Mouse (Mus musculus) hindbrain, embryonic 14.5 days (tissue): ENCODE results near the gene Ugt2b34. TPM values are rescaled to one million over a fixed set of nuclear protein-coding genes. Genes with fewer than 3 reads are reported as not detected.

Experiments used
- ATAC-seq: fragments of 200-750 bp; cut with Nextera tagmentation; 2 replicates; pipeline ENCODE4 v1.8.0; 2017; ENCODE audit warnings: moderate number of reproducible peaks, mild to moderate bottlenecking, moderate TSS enrichment, moderate library complexity; ENCODE audit not compliant: low FRiP score
- DNase-seq: peaks from one replicate; pipeline ENCODE4 v3.0.0-alpha.2; 2015; ENCODE audit warnings: low spot score
- H3K27ac ChIP-seq: fragments of 300-500 bp; sonication (generic); 2 replicates; pipeline ENCODE4 v1.5.1; 2014; ENCODE audit warnings: mild to moderate bottlenecking, moderate library complexity
- H3K27me3 ChIP-seq: fragments of 300-500 bp; sonication (generic); 2 replicates; pipeline ENCODE4 v1.6.1; 2014; ENCODE audit warnings: mild to moderate bottlenecking, low read length, mixed read lengths; ENCODE audit not compliant: control insufficient read depth, insufficient read depth
- H3K36me3 ChIP-seq: fragments of 300-500 bp; sonication (generic); replicated peaks from 2 replicates; pipeline ENCODE4 v1.6.1; 2014; ENCODE audit not compliant: control insufficient read depth, insufficient read depth
- H3K4me1 ChIP-seq: fragments of 300-500 bp; sonication (generic); replicated peaks from 2 replicates; pipeline ENCODE4 v1.6.1; 2014; ENCODE audit warnings: antibody characterized with exemption, low read length, mixed read lengths; ENCODE audit not compliant: control insufficient read depth, insufficient read depth
- H3K4me2 ChIP-seq: fragments of 300-500 bp; sonication (generic); replicated peaks from 2 replicates; pipeline ENCODE4 v1.6.1; 2014; ENCODE audit warnings: mild to moderate bottlenecking, moderate library complexity
- H3K4me3 ChIP-seq: fragments of 300-500 bp; sonication (generic); replicated peaks from 2 replicates; pipeline ENCODE4 v1.5.1; 2014; ENCODE audit warnings: mild to moderate bottlenecking, low read length
- H3K9ac ChIP-seq: fragments of 300-500 bp; sonication (generic); 2 replicates; pipeline ENCODE4 v1.6.1; 2014
- H3K9me3 ChIP-seq: fragments of 300-500 bp; sonication (generic); 2 replicates; pipeline ENCODE4 v1.6.1; 2016; ENCODE audit warnings: low read length; ENCODE audit not compliant: control insufficient read depth
- WGBS: fragments of 180-500 bp; shearing (Covaris S2); extraction: QIAGEN DNeasy Blood & Tissue Kit; methylation state at CpG from one replicate; pipeline ENCODE4 v1.1.7; 2014; 5-methylcytosine and 5-hydroxymethylcytosine counted together
- polyA plus RNA-seq: library from polyadenylated mRNA; unstranded; fragments of >200 nt; fragmentation: Nextera tagmentation; extraction: Ambion mirVana; gene quantifications from 2 replicates; pipeline ENCODE4 v1.2.1, GENCODE M21; 2014

Gene Ugt2b34
- polyA plus RNA-seq: not detected in 2 replicates

GRCm38 (mm10) chr5:86906758-86907157 lies at the start of gene Ugt2b34:
Ugt2b34 (minus strand) TSS chr5:86906937.
- no peaks in the 10 kb centered on the region for H3K9me3 ChIP-seq
- no peak for DNase-seq
- no peaks in the 10 kb centered on the region for H3K36me3 ChIP-seq
- H3K4me2 ChIP-seq: no peak within 1 kb of the TSS
- no peak for ATAC-seq
- WGBS: 73% methylated on average over 1 of the region's 1 CpGs
- H3K9ac ChIP-seq: no peak within 1 kb of the TSS
- H3K27me3 ChIP-seq: no peaks in the 10 kb centered on the region
- H3K4me1 ChIP-seq: no peaks in the 10 kb centered on the region
- no peak within 1 kb of the TSS for H3K4me3 ChIP-seq
- H3K27ac ChIP-seq: no peak within 1 kb of the TSS

- ATAC-seq: no peak
Observed at GRCm38 (mm10) chr5:86942111-86942510, 35.4 kb upstream of the Ugt2b34 start.

GRCm38 (mm10) chr5:86926426-86926825 lies 19.7 kb upstream of the Ugt2b34 start, which contains the start of gene Ugt2b1:
Ugt2b1 (minus strand) TSS chr5:86926530.
- no peak within 1 kb of the TSS for H3K9ac ChIP-seq
- H3K27ac ChIP-seq: no peak within 1 kb of the TSS
- no peak within 1 kb of the TSS for H3K4me3 ChIP-seq
- WGBS: 81% methylated on average over 2 of the region's 2 CpGs
- ATAC-seq (no peak), DNase-seq (no peak)
- H3K36me3 ChIP-seq: no peaks in the 10 kb centered on the region
- no peaks in the 10 kb centered on the region for H3K4me1 ChIP-seq
- no peaks in the 10 kb centered on the region for H3K9me3 ChIP-seq
- H3K4me2 ChIP-seq: no peak within 1 kb of the TSS
- no peaks in the 10 kb centered on the region for H3K27me3 ChIP-seq

More at GRCm38 (mm10) chr5:86942111-86942510, 35.4 kb upstream of the Ugt2b34 start:
- H3K36me3 ChIP-seq: no peaks in the 10 kb centered on the region
- no peak overlapping the region for H3K4me2 ChIP-seq
- no peak overlapping the region for H3K27ac ChIP-seq
- H3K9ac ChIP-seq: no peak overlapping the region
- WGBS: 90% methylated on average over 2 of the region's 2 CpGs
- no peaks in the 10 kb centered on the region for H3K4me1 ChIP-seq
- no peaks in the 10 kb centered on the region for H3K9me3 ChIP-seq
- H3K4me3 ChIP-seq: no peak overlapping the region
- H3K27me3 ChIP-seq: no peaks in the 10 kb centered on the region
- DNase-seq: no peak

GRCm38 (mm10) chr5:86920661-86921233 lies 14.0 kb upstream of the Ugt2b34 start:
- Histone ChIP-seq H3K27me3 (no peaks in the 10 kb centered on the region), H3K4me2 (no peak overlapping the region), H3K9me3 (no peaks in the 10 kb centered on the region), H3K4me1 (no peaks in the 10 kb centered on the region), H3K9ac (no peak overlapping the region), H3K27ac (no peak overlapping the region), H3K4me3 (no peak overlapping the region), H3K36me3 (no peaks in the 10 kb centered on the region)
- ATAC-seq: no peak
- DNase-seq: no peak
- WGBS: 78% methylated on average over 3 of the region's 3 CpGs

GRCm38 (mm10) chr5:86911357-86912099 lies 4.8 kb upstream of the Ugt2b34 start:
- H3K4me1 ChIP-seq: no peaks in the 10 kb centered on the region
- no peak overlapping the region for H3K4me2 ChIP-seq
- no peaks in the 10 kb centered on the region for H3K27me3 ChIP-seq
- no peak for ATAC-seq
- WGBS: 90% methylated on average over 3 of the region's 3 CpGs
- H3K4me3 ChIP-seq: no peak overlapping the region
- H3K9me3 ChIP-seq: no peaks in the 10 kb centered on the region
- no peak overlapping the region for H3K9ac ChIP-seq
- H3K27ac ChIP-seq: no peak overlapping the region
- no peak for DNase-seq
- no peaks in the 10 kb centered on the region for H3K36me3 ChIP-seq

- Histone ChIP-seq H3K4me2 (no peak overlapping the region), H3K4me3 (no peak overlapping the region), H3K4me1 (no peaks in the 10 kb centered on the region), H3K27ac (no peak overlapping the region), H3K27me3 (no peaks in the 10 kb centered on the region), H3K36me3 (no peaks in the 10 kb centered on the region), H3K9me3 (no peaks in the 10 kb centered on the region), H3K9ac (no peak overlapping the region)
- DNase-seq: no peak
- 71% methylated on average over 1 of the region's 1 CpGs for WGBS
- no peak for ATAC-seq
Observed at GRCm38 (mm10) chr5:86910770-86911169, 4.0 kb upstream of the Ugt2b34 start.

- no peak overlapping the region for H3K27ac ChIP-seq
- H3K4me3 ChIP-seq: no peak overlapping the region
- ATAC-seq: no peak
- H3K4me2 ChIP-seq: no peak overlapping the region
- no peaks in the 10 kb centered on the region for H3K4me1 ChIP-seq
- no peaks in the 10 kb centered on the region for H3K27me3 ChIP-seq
- H3K9me3 ChIP-seq: peaks cover 7% of the 10 kb centered on the region; the same call in 1 of the 2 replicates
- DNase-seq: no peak
- WGBS: 97% methylated on average over 1 of the region's 1 CpGs
- H3K9ac ChIP-seq: no peak overlapping the region
- H3K36me3 ChIP-seq: no peaks in the 10 kb centered on the region
Observed at GRCm38 (mm10) chr5:86889933-86890332, 16.8 kb downstream of the Ugt2b34 start.

- no peak overlapping the region for H3K4me3 ChIP-seq
- DNase-seq (no peak), ATAC-seq (no peak)
- no peak overlapping the region for H3K4me2 ChIP-seq
- 86% methylated on average over 1 of the region's 1 CpGs for WGBS
- H3K4me1 ChIP-seq: no peaks in the 10 kb centered on the region
- H3K9me3 ChIP-seq: no peaks in the 10 kb centered on the region
- no peaks in the 10 kb centered on the region for H3K36me3 ChIP-seq
- no peak overlapping the region for H3K9ac ChIP-seq
- H3K27me3 ChIP-seq: no peaks in the 10 kb centered on the region
- no peak overlapping the region for H3K27ac ChIP-seq
Observed at GRCm38 (mm10) chr5:86888420-86888819, 18.3 kb downstream of the Ugt2b34 start.

GRCm38 (mm10) chr5:86887081-86887480 lies 19.7 kb downstream of the Ugt2b34 start:
- WGBS: 90% methylated on average over 1 of the region's 1 CpGs

More at GRCm38 (mm10) chr5:86887081-86887480, 19.7 kb downstream of the Ugt2b34 start:
- Histone ChIP-seq H3K36me3 (no peaks in the 10 kb centered on the region), H3K9me3 (peaks cover 3% of the 10 kb centered on the region; the same call in 1 of the 2 replicates), H3K9ac (no peak overlapping the region), H3K4me3 (no peak overlapping the region), H3K27ac (no peak overlapping the region), H3K4me1 (no peaks in the 10 kb centered on the region), H3K27me3 (no peaks in the 10 kb centered on the region), H3K4me2 (no peak overlapping the region)
- no peak for DNase-seq
- no peak for ATAC-seq
